Mouse (Mus musculus): ENCODE measurements at regions not wholly inside any gene's neighbourhood (a gene's known extent, or its start where the extent isn't known, plus 50 kb on each side); places are given as distances from the start of the nearest gene placed in this dataset.

- Histone ChIP-seq H3K4me1 (no peaks in the 10 kb centered on the region), H3K9ac (no peak overlapping the region), H3K27ac (no peak overlapping the region), H3K9me3 (no peaks in the 10 kb centered on the region), H3K27me3 (no peaks in the 10 kb centered on the region), H3K36me3 (no peaks in the 10 kb centered on the region), H3K4me2 (no peak overlapping the region), H3K4me3 (no peak overlapping the region)
- ATAC-seq (ENCODE audit: borderline replicate concordance, extremely low read depth, low FRiP score, low TSS enrichment) = no peak
Measured at GRCm38 (mm10) chr3:18637553-18637952, 689.3 kb downstream of the Cypt12 start.

- H3K4me2 ChIP-seq = no peak overlapping the region
- H3K9me3 ChIP-seq = no peaks in the 10 kb centered on the region
- ATAC-seq (ENCODE audit: borderline replicate concordance, extremely low read depth, low FRiP score, low TSS enrichment) = no peak
- no peak overlapping the region for H3K9ac ChIP-seq
- H3K27me3 ChIP-seq = no peaks in the 10 kb centered on the region
- 76% methylated on average over 5 of the region's 5 CpGs for WGBS
- H3K4me3 ChIP-seq = no peak overlapping the region
- H3K27ac ChIP-seq = no peak overlapping the region
- no peaks in the 10 kb centered on the region for H3K36me3 ChIP-seq
- H3K4me1 ChIP-seq = no peaks in the 10 kb centered on the region
Measured at GRCm38 (mm10) chr3:18640286-18640685, 692.1 kb downstream of the Cypt12 start.

GRCm38 (mm10) chr3:18641688-18642087 is 693.5 kb downstream of the Cypt12 start:
- no peak overlapping the region for H3K4me2 ChIP-seq
- H3K9me3 ChIP-seq = no peaks in the 10 kb centered on the region
- H3K4me3 ChIP-seq = no peak overlapping the region
- H3K27me3 ChIP-seq = no peaks in the 10 kb centered on the region
- WGBS = 78% methylated on average over 1 of the region's 1 CpGs
- H3K4me1 ChIP-seq = no peaks in the 10 kb centered on the region
- no peak overlapping the region for H3K27ac ChIP-seq
- ATAC-seq (ENCODE audit: borderline replicate concordance, extremely low read depth, low FRiP score, low TSS enrichment) = no peak
- no peaks in the 10 kb centered on the region for H3K36me3 ChIP-seq
- H3K9ac ChIP-seq = no peak overlapping the region

- Histone ChIP-seq H3K36me3 (no peaks in the 10 kb centered on the region), H3K4me3 (no peak overlapping the region), H3K4me2 (no peak overlapping the region), H3K9me3 (no peaks in the 10 kb centered on the region), H3K27me3 (no peaks in the 10 kb centered on the region), H3K27ac (0 out of 2 replicates have a peak overlapping the region, but pooled peaks have one; percentile 15), H3K4me1 (no peaks in the 10 kb centered on the region), H3K9ac (no peak overlapping the region)
- 41% methylated on average over 4 of the region's 4 CpGs for WGBS
- peak; percentile 69; the same call in 1 of the 2 replicates for ATAC-seq (ENCODE audit: borderline replicate concordance, extremely low read depth, low FRiP score, low TSS enrichment)
Measured at GRCm38 (mm10) chr3:18643408-18644035, 695.3 kb downstream of the Cypt12 start.

GRCm38 (mm10) chr3:18645481-18645880 is 697.3 kb downstream of the Cypt12 start:
- WGBS = 72% methylated on average over 6 of the region's 7 CpGs
- ATAC-seq (ENCODE audit: borderline replicate concordance, extremely low read depth, low FRiP score, low TSS enrichment) = no peak
- H3K36me3 ChIP-seq = no peaks in the 10 kb centered on the region

GRCm38 (mm10) chr3:18645927-18646326 is 697.7 kb downstream of the Cypt12 start:
- no peak overlapping the region for H3K9ac ChIP-seq
- 77% methylated on average over 7 of the region's 7 CpGs for WGBS
- H3K9me3 ChIP-seq = no peaks in the 10 kb centered on the region
- no peaks in the 10 kb centered on the region for H3K27me3 ChIP-seq
- no peaks in the 10 kb centered on the region for H3K4me1 ChIP-seq
- no peak for ATAC-seq (ENCODE audit: borderline replicate concordance, extremely low read depth, low FRiP score, low TSS enrichment)
- H3K4me2 ChIP-seq = no peak overlapping the region
- no peak overlapping the region for H3K27ac ChIP-seq
- H3K36me3 ChIP-seq = no peaks in the 10 kb centered on the region
- no peak overlapping the region for H3K4me3 ChIP-seq

More at GRCm38 (mm10) chr3:18645481-18645880, 697.3 kb downstream of the Cypt12 start:
- no peak overlapping the region for H3K4me3 ChIP-seq
- no peak overlapping the region for H3K27ac ChIP-seq
- H3K4me2 ChIP-seq = no peak overlapping the region
- no peaks in the 10 kb centered on the region for H3K27me3 ChIP-seq
- no peaks in the 10 kb centered on the region for H3K9me3 ChIP-seq
- H3K4me1 ChIP-seq = no peaks in the 10 kb centered on the region
- H3K9ac ChIP-seq = no peak overlapping the region

GRCm38 (mm10) chr3:18653557-18653956 is 705.3 kb downstream of the Cypt12 start:
- no peaks in the 10 kb centered on the region for H3K27me3 ChIP-seq
- H3K9ac ChIP-seq = no peak overlapping the region
- H3K36me3 ChIP-seq = no peaks in the 10 kb centered on the region
- H3K4me2 ChIP-seq = no peak overlapping the region
- no peak for ATAC-seq (ENCODE audit: borderline replicate concordance, extremely low read depth, low FRiP score, low TSS enrichment)
- H3K4me3 ChIP-seq = no peak overlapping the region
- no peaks in the 10 kb centered on the region for H3K4me1 ChIP-seq
- 65% methylated on average over 1 of the region's 1 CpGs for WGBS
- no peak overlapping the region for H3K27ac ChIP-seq
- H3K9me3 ChIP-seq = no peaks in the 10 kb centered on the region

- Histone ChIP-seq H3K9me3 (no peaks in the 10 kb centered on the region), H3K27ac (no peak overlapping the region), H3K27me3 (no peaks in the 10 kb centered on the region), H3K36me3 (no peaks in the 10 kb centered on the region), H3K4me3 (no peak overlapping the region), H3K9ac (no peak overlapping the region), H3K4me2 (no peak overlapping the region), H3K4me1 (no peaks in the 10 kb centered on the region)
- no peak for ATAC-seq (ENCODE audit: borderline replicate concordance, extremely low read depth, low FRiP score, low TSS enrichment)
- 52% methylated on average over 2 of the region's 2 CpGs for WGBS
Measured at GRCm38 (mm10) chr3:18665738-18666137, 717.5 kb downstream of the Cypt12 start.

GRCm38 (mm10) chr3:18667726-18668125 is 719.5 kb downstream of the Cypt12 start:
- no peaks in the 10 kb centered on the region for H3K9me3 ChIP-seq
- H3K36me3 ChIP-seq = no peaks in the 10 kb centered on the region
- no peaks in the 10 kb centered on the region for H3K4me1 ChIP-seq
- no peaks in the 10 kb centered on the region for H3K27me3 ChIP-seq
- H3K9ac ChIP-seq = no peak overlapping the region
- WGBS = 87% methylated on average over 4 of the region's 4 CpGs
- ATAC-seq (ENCODE audit: borderline replicate concordance, extremely low read depth, low FRiP score, low TSS enrichment) = no peak
- no peak overlapping the region for H3K4me2 ChIP-seq
- no peak overlapping the region for H3K4me3 ChIP-seq
- H3K27ac ChIP-seq = no peak overlapping the region

GRCm38 (mm10) chr3:18668936-18669335 is 720.7 kb downstream of the Cypt12 start:
- Histone ChIP-seq H3K27me3 (no peaks in the 10 kb centered on the region), H3K9ac (no peak overlapping the region), H3K4me2 (no peak overlapping the region), H3K27ac (no peak overlapping the region), H3K36me3 (no peaks in the 10 kb centered on the region), H3K4me3 (no peak overlapping the region), H3K4me1 (no peaks in the 10 kb centered on the region), H3K9me3 (no peaks in the 10 kb centered on the region)
- WGBS = 66% methylated on average over 3 of the region's 3 CpGs
- ATAC-seq (ENCODE audit: borderline replicate concordance, extremely low read depth, low FRiP score, low TSS enrichment) = no peak

GRCm38 (mm10) chr3:18670203-18670700 is 722.0 kb downstream of the Cypt12 start:
- no peaks in the 10 kb centered on the region for H3K9me3 ChIP-seq
- H3K4me3 ChIP-seq = no peak overlapping the region
- H3K27ac ChIP-seq = no peak overlapping the region
- no peaks in the 10 kb centered on the region for H3K27me3 ChIP-seq
- H3K36me3 ChIP-seq = no peaks in the 10 kb centered on the region
- ATAC-seq (ENCODE audit: borderline replicate concordance, extremely low read depth, low FRiP score, low TSS enrichment) = no peak
- no peak overlapping the region for H3K4me2 ChIP-seq
- H3K9ac ChIP-seq = no peak overlapping the region
- no peaks in the 10 kb centered on the region for H3K4me1 ChIP-seq
- WGBS = 64% methylated on average over 5 of the region's 5 CpGs

- WGBS = 86% methylated on average over 1 of the region's 1 CpGs
- Histone ChIP-seq H3K9ac (no peak overlapping the region), H3K4me2 (no peak overlapping the region), H3K36me3 (no peaks in the 10 kb centered on the region), H3K4me3 (no peak overlapping the region), H3K27me3 (no peaks in the 10 kb centered on the region), H3K4me1 (no peaks in the 10 kb centered on the region), H3K27ac (no peak overlapping the region), H3K9me3 (no peaks in the 10 kb centered on the region)
- ATAC-seq (ENCODE audit: borderline replicate concordance, extremely low read depth, low FRiP score, low TSS enrichment) = no peak
Measured at GRCm38 (mm10) chr3:18671681-18672080, 723.5 kb downstream of the Cypt12 start.
